Mouse (Mus musculus) spleen, adult 2 months (tissue): ENCODE measurements around the gene Kifc1.

Experiments used
- CTCF ChIP-seq: fragments of 200-500 bp; IDR thresholded peaks from 2 replicates; pipeline ENCODE4 v1.5.1; 2011; ENCODE audit warnings: mild to moderate bottlenecking, inconsistent platforms; ENCODE audit not compliant: insufficient read depth, insufficient read length, insufficient replicate concordance; ENCODE audit errors: extremely low read depth
- POLR2A ChIP-seq: fragments of 200-500 bp; IDR thresholded peaks from 2 replicates; pipeline ENCODE4 v1.6.1; 2011; ENCODE audit warnings: low read depth, low read length, inconsistent platforms

DNA sequence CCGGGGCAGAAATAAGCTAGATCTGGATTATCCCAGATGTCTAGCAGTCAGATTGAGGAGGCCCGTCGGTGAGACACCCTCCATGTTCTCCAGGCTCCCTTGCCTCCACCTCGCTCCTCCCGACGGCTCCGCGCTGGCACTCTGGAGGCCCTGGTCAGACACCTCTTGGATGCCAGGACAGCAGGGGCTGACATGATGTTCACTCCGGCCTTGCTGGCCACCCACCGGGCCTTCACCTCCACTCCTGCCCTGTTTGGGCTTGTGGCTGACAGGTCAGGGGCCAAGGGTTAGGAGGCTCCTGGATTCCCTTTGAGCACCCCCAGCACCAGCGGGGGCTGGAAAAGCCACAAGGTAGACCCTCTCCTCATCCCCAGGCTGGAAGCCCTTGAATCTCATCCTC lies 41.5 kb upstream of the Kifc1 start:
- TF ChIP-seq CTCF (no peak), POLR2A (no peak)
